Mouse (Mus musculus): ENCODE results near the gene Rtn4.

GRCm38 (mm10) chr11:29705263-29705662 lies 12.5 kb downstream of the Rtn4 start:
- TF ChIP-seq CTCF (IDR thresholded peaks at IDR 0.05; ENCODE audit: borderline replicate concordance, extremely low read depth, insufficient read depth, insufficient read length): no peak
- TF ChIP-seq POLR2A (IDR thresholded peaks at IDR 0.05; ENCODE audit: borderline replicate concordance, extremely low read depth, insufficient read depth, insufficient read length, poor library complexity, severe bottlenecking): no peak
